Mouse (Mus musculus): ENCODE data around the gene Ddx58.

Ddx58 gene

GRCm38 (mm10) chr4:40233062-40233664, 6.5 kb downstream of the Ddx58 start:
- DNase-seq: no peak

- DNase-seq: no peak
These were observed 9.9 kb downstream of the Ddx58 start for GRCm38 (mm10) chr4:40229723-40230122.

- no peak for DNase-seq
These were observed 11.7 kb downstream of the Ddx58 start for GRCm38 (mm10) chr4:40227886-40228285.

- DNase-seq: no peak
These were observed 12.5 kb downstream of the Ddx58 start for GRCm38 (mm10) chr4:40227131-40227530.

GRCm38 (mm10) chr4:40226095-40226494, 13.5 kb downstream of the Ddx58 start:
- no peak for DNase-seq

GRCm38 (mm10) chr4:40221876-40222585, 17.6 kb downstream of the Ddx58 start:
- DNase-seq: no peak

GRCm38 (mm10) chr4:40221004-40221760, 18.4 kb downstream of the Ddx58 start:
- DNase-seq: no peak

- no peak for DNase-seq
These were observed 19.2 kb downstream of the Ddx58 start for GRCm38 (mm10) chr4:40220437-40220836.

- DNase-seq: peak; percentile 35
These were observed 21.2 kb downstream of the Ddx58 start for GRCm38 (mm10) chr4:40218382-40218781.

- no peak for DNase-seq
These were observed 21.7 kb downstream of the Ddx58 start for GRCm38 (mm10) chr4:40217910-40218309.

- DNase-seq: no peak
These were observed 27.5 kb downstream of the Ddx58 start for GRCm38 (mm10) chr4:40212177-40212576.

- DNase-seq: no peak
These were observed 31.9 kb downstream of the Ddx58 start for GRCm38 (mm10) chr4:40207701-40208100.

GRCm38 (mm10) chr4:40205231-40205903, 34.3 kb downstream of the Ddx58 start:
- DNase-seq: no peak

- DNase-seq: no peak
These were observed 35.3 kb downstream of the Ddx58 start for GRCm38 (mm10) chr4:40204374-40204773.

GRCm38 (mm10) chr4:40202205-40202604, 37.4 kb downstream of the Ddx58 start:
- DNase-seq: no peak

GRCm38 (mm10) chr4:40195336-40195735, 44.3 kb downstream of the Ddx58 start:
- DNase-seq: no peak

GRCm38 (mm10) chr4:40193461-40193860, 46.2 kb downstream of the Ddx58 start:
- DNase-seq: no peak

GRCm38 (mm10) chr4:40192246-40192645, 47.4 kb downstream of the Ddx58 start:
- no peak for DNase-seq

GRCm38 (mm10) chr4:40187956-40188355, 51.7 kb downstream of the Ddx58 start:
- DNase-seq: no peak

GRCm38 (mm10) chr4:40184470-40184869, 55.2 kb downstream of the Ddx58 start:
- no peak for DNase-seq

- no peak for DNase-seq
These were observed 55.8 kb downstream of the Ddx58 start for GRCm38 (mm10) chr4:40183781-40184180.

- peak; percentile 66 for DNase-seq
These were observed 56.8 kb downstream of the Ddx58 start for GRCm38 (mm10) chr4:40182651-40183320.

- DNase-seq: peak; percentile 52
These were observed 57.9 kb downstream of the Ddx58 start for GRCm38 (mm10) chr4:40181681-40182080.

Data from liver (tissue).